ENCODE assay signal across 16 mouse cellular contexts in genomic region chr4:156097770-156098366, GRCm38 (mm10). TPM values are rescaled to one million over a fixed set of nuclear protein-coding genes. Genes with fewer than 3 reads are reported as not detected.
"Had no signal": no experiment of that assay in that cellular context is flagged by ENCODE, and none has a peak within 500 bp of the region (broad histone marks: within the 10 kb centered on the region; RNA-seq: fewer than 3 reads in every experiment).

No protein-coding gene starts in this region.

- H3K9ac ChIP-seq: limb, embryonic 13.5 days; liver, embryonic 14.5 days; midbrain, embryonic 12.5 days had no signal

- H3K4me2 ChIP-seq: limb, embryonic 13.5 days; midbrain, embryonic 12.5 days had no signal

- H3K4me3 ChIP-seq: layer of hippocampus, adult 2 months; limb, embryonic 13.5 days; midbrain, embryonic 12.5 days had no signal

- ATAC-seq: lung, postnatal 0 days had no signal

- DNase-seq: kidney, postnatal 36 days; left cerebral cortex, postnatal 4 days; lung, adult 2 months; lung, postnatal 36 days; right cerebral cortex, postnatal 25 days; thymus, postnatal 4 days had no signal

- H3K9me3 ChIP-seq: limb, embryonic 13.5 days; midbrain, embryonic 12.5 days had no signal

- H3K4me1 ChIP-seq: limb, embryonic 13.5 days; midbrain, embryonic 12.5 days had no signal

- H3K27me3 ChIP-seq: limb, embryonic 13.5 days; midbrain, embryonic 12.5 days had no signal

- H3K27ac ChIP-seq: kidney, postnatal 0 days; layer of hippocampus, adult 2 months; limb, embryonic 13.5 days; liver, embryonic 14.5 days; midbrain, embryonic 12.5 days had no signal

- H3K36me3 ChIP-seq: limb, embryonic 13.5 days; midbrain, embryonic 12.5 days had no signal

RNA-seq across cellular contexts. Expression of gene Rnf223, which starts 32.4 kb away (rescaled TPM):
- total RNA-seq: liver, adult 2 months had no signal
- polyA plus RNA-seq: lung, postnatal 0 days had no signal

RNA-seq across cellular contexts. Expression of gene Ttll10, which starts 38.7 kb away (rescaled TPM):
- total RNA-seq: left cerebral cortex, postnatal 4 days; megakaryocyte progenitor cell, adult 5-6 weeks had no signal
- polyA plus RNA-seq: midbrain, embryonic 12.5 days; midbrain, postnatal 0 days; neural tube, embryonic 14.5 days had no signal
